Mouse (Mus musculus): Measurements from ENCODE around the gene Samd10. TPM values are rescaled to one million over a fixed set of nuclear protein-coding genes. Genes with fewer than 3 reads are reported as not detected.

The Samd10 gene
- total RNA-seq, 2 experiments from 2014 or later = 21.5 to 22.0 TPM

DNA sequence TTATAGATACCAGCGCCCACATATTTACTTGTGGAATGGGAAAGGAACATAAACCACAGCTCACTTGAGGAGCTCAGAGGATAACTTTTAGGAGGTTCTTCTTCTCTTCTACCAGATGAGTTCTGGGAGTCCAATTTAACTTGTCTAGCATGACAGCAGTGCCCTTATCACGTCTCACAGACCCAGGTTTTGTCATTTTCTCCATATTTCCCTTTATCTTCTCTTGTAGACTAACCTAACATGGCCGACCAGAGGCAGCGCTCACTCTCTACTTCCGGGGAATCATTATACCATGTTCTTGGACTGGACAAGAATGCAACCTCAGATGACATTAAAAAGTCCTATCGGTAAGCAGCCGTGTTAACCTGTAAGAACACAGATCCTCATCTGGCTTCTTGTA, 52.9 kb downstream of the Samd10 start:
- no peak overlapping the region for H3K4me3 ChIP-seq
- TF ChIP-seq CTCF (IDR thresholded peaks at IDR 0.05) = no peak
- DNase-seq (ENCODE audit: extremely low spot score in 1 of 2, low spot score in 2 of 2) = no peak
- H3K27ac ChIP-seq = no peak overlapping the region
- intact Hi-C loops (cut with DNase I) = no loop called here

Small RNAs within 50 kb of the gene (microRNA-seq; reads per million reads assigned to microRNA genes)
- gene Mir7006 = 0 reads per million in 2 experiments

Other genes with a start within 250 kb of the Samd10 start
- gene Zgpat, start 234.3 kb downstream of the Samd10 start, total RNA-seq (2021) = 10 to 100 TPM; 80.3 to 80.5 TPM
- 10 to 100 TPM; 45.2 to 51.2 TPM for gene Arfrp1, start 233.8 kb downstream of the Samd10 start, total RNA-seq (2021)
- 10 to 100 TPM; 43.1 to 45.2 TPM for gene Lime1, start 219.1 kb downstream of the Samd10 start, total RNA-seq (2021)
- gene Zbtb46, start 139.8 kb downstream of the Samd10 start, total RNA-seq (2021) = 10 to 100 TPM; 12.0 to 13.7 TPM
- not detected for gene Abhd16b, start 106.0 kb downstream of the Samd10 start, total RNA-seq (2021)
- 10 to 100 TPM; 73.2 to 76.3 TPM for gene Tpd52l2, start 102.1 kb downstream of the Samd10 start, total RNA-seq (2021)
- 100 to 1,000 TPM; 288 to 300 TPM for gene Dnajc5, start 78.7 kb downstream of the Samd10 start, total RNA-seq (2021)
- gene Uckl1, start 14.3 kb downstream of the Samd10 start, total RNA-seq (2021) = 10 to 100 TPM; 57.7 to 71.1 TPM
- 10 to 100 TPM; 54.4 to 57.4 TPM for gene Prpf6, start 7.3 kb downstream of the Samd10 start, total RNA-seq (2021)
- gene Zfp512b, start 6.4 kb downstream of the Samd10 start, total RNA-seq (2021) = 10 to 100 TPM; 83.1 to 93.8 TPM
- gene Gm29797, start 57.8 kb upstream of the Samd10 start, total RNA-seq (2021) = 1 to 10 TPM in 1 of 2 experiments, under 1 TPM in 1; 0.48 to 1.3 TPM
- gene Sox18, start 72.4 kb upstream of the Samd10 start, total RNA-seq (2021) = 10 to 100 TPM; 10.9 to 11.2 TPM
- 10 to 100 TPM; 65.7 to 78.1 TPM for gene Tcea2, start 81.1 kb upstream of the Samd10 start, total RNA-seq (2021)
- gene Rgs19, start 94.8 kb upstream of the Samd10 start, total RNA-seq (2021) = 10 to 100 TPM; 30.6 to 33.2 TPM
- not detected for gene Lkaaear1, start 99.2 kb upstream of the Samd10 start, total RNA-seq (2021)
- 10 to 100 TPM; 48.7 to 53.2 TPM for gene Oprl1, start 115.8 kb upstream of the Samd10 start, total RNA-seq (2021)
- 10 to 100 TPM; 17.9 to 19.6 TPM for gene Myt1, start 164.1 kb upstream of the Samd10 start, total RNA-seq (2021)
- gene Pcmtd2, start 238.6 kb upstream of the Samd10 start, total RNA-seq (2021) = 10 to 100 TPM; 79.1 to 90.6 TPM

All from left cerebral cortex, adult 2 months (tissue).